Mouse (Mus musculus): ENCODE data around the gene AA792892.
"Not testable (repeated sequence)": the region's sequence is repeated elsewhere in the genome, so short reads cannot be mapped to it uniquely, and the experiment has no call there.

Gene AA792892

GRCm38 (mm10) chr5:94339449-94339848, at the start of gene AA792892:
Gene AA792892, plus strand, starts transcription at chr5:94339749.
- not testable (repeated sequence) for DNase-seq

- DNase-seq, result not testable (repeated sequence)
These were observed 32.9 kb upstream of the AA792892 start, which contains the start of gene A430089I19Rik for GRCm38 (mm10) chr5:94306696-94307095. Gene A430089I19Rik, minus strand, starts transcription at chr5:94306796.

- DNase-seq, result not testable (repeated sequence)
These were observed 25.4 kb upstream of the AA792892 start, which contains the start of gene Gm6502 for GRCm38 (mm10) chr5:94314135-94314534. Gene Gm6502, plus strand, starts transcription at chr5:94314435.
